Mouse (Mus musculus): Measurements from ENCODE around the gene Srsf9. TPM values are rescaled to one million over a fixed set of nuclear protein-coding genes. Genes with fewer than 3 reads are reported as not detected.
A peak's percentile ranks its signal among the peaks of the same experiment; 100 is the strongest.
"Not testable (repeated sequence)": the region's sequence is repeated elsewhere in the genome, so short reads cannot be mapped to it uniquely, and the experiment has no call there.

Gene Srsf9
- polyA plus RNA-seq, 1 experiment, result 67.6 TPM

DNA sequence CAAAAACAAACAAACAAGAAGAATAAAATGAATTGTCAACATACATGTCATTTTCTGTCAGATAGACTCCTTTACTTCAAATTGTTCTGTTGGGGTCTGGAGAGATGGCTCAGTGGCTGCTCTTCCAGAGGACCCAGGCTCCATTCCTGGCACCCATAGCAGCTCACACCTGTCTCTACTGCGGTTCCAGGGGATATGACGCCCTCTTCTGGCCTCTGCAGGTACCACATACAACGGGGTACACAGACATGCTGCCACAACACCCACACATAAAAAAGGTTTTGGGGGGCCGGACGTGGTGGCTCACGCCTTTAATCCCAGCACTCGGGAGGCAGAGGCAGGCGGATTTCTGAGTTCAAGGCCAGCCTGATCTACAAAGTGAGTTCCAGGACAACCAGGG lies 32.8 kb upstream of the Srsf9 start:
- no peak for TF ChIP-seq POLR2A (IDR thresholded peaks at IDR 0.05; ENCODE audit: control insufficient read depth, extremely low read depth, insufficient read depth, low read length, poor library complexity)
- no peak for TF ChIP-seq CTCF (IDR thresholded peaks at IDR 0.05; ENCODE audit: borderline replicate concordance, control insufficient read depth, extremely low read depth, insufficient read depth, low read length, poor library complexity)
- H3K27ac ChIP-seq (ENCODE audit: control insufficient read depth, insufficient read depth, low read length), result no peak overlapping the region
- peaks cover 30% of the 10 kb centered on the region for H3K36me3 ChIP-seq (ENCODE audit: control insufficient read depth, insufficient read depth, low read length)
- peaks cover 2% of the 10 kb centered on the region for H3K4me1 ChIP-seq (replicated peaks; ENCODE audit: control insufficient read depth, insufficient read depth, low read length)
- WGBS, result 95% methylated on average over 8 of the region's 8 CpGs
- no peak for DNase-seq
- H3K27me3 ChIP-seq (ENCODE audit: control insufficient read depth, insufficient read depth, low read length), result no peaks in the 10 kb centered on the region
- no peak overlapping the region for H3K4me3 ChIP-seq (ENCODE audit: control insufficient read depth, insufficient read depth, low read length)

DNA sequence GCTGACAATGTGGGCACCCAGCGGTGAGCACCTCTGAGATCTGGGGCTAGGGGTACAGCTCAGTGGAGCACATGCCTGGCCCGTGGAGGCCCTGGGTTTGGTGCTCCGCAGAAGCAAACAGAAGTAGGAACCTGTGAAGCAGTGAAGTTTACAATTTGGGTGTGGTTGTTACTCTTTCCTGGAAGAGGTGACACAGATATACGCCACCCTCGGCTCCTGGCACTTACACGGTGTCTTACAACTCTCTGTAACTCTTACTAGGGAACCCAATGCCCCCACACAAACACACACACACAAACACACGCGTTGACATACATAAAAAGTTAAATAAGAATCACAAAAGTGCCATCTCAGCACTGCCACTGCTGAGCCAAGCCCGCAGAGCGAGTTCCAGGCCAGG lies 30.6 kb upstream of the Srsf9 start:
- WGBS, result 94% methylated on average over 10 of the region's 10 CpGs
- H3K36me3 ChIP-seq (ENCODE audit: control insufficient read depth, insufficient read depth, low read length), result peaks cover 23% of the 10 kb centered on the region
- peaks cover 10% of the 10 kb centered on the region for H3K4me1 ChIP-seq (replicated peaks; ENCODE audit: control insufficient read depth, insufficient read depth, low read length)
- no peak for DNase-seq
- TF ChIP-seq POLR2A (IDR thresholded peaks at IDR 0.05; ENCODE audit: control insufficient read depth, extremely low read depth, insufficient read depth, low read length, poor library complexity) (no peak), CTCF (IDR thresholded peaks at IDR 0.05; ENCODE audit: borderline replicate concordance, control insufficient read depth, extremely low read depth, insufficient read depth, low read length, poor library complexity) (no peak)
- H3K27me3 ChIP-seq (ENCODE audit: control insufficient read depth, insufficient read depth, low read length), result no peaks in the 10 kb centered on the region
- H3K4me3 ChIP-seq (ENCODE audit: control insufficient read depth, insufficient read depth, low read length), result no peak overlapping the region
- H3K27ac ChIP-seq (ENCODE audit: control insufficient read depth, insufficient read depth, low read length), result no peak overlapping the region

DNA sequence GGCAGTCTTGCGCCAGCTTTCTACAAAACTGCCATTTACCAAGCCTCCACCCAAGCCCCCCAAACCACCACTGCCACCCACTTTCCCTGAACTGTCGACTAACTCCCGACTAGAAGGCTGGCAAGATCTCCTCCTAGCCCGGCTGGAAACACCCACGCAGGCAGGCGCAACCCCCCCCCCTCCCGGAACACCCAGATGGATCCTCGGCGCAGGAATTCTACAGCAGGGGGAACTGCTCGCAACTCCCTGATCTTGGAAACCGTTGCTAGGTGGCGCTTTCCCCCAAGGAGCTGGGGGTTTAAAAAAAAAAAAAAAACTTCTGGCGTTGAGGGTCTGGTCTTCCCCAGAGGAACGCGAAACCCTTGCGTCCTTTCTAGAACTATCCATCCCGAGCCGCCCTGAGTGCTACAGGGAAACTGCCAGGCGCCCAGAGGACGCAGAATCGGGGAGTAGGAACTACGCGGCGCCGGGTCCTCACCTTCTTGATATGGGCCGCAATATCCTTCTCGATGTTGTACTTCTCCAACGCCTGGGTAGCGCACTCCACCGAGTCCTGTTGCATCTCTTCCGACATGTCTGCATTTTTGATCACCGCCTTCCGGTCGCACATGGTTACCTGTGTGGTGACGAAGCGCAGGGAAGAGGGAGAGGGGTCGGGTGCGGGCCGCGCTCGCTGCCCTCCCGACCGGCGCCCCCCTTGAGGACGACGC lies 26.8 kb upstream of the Srsf9 start:
- no peak for TF ChIP-seq POLR2A (IDR thresholded peaks at IDR 0.05; ENCODE audit: control insufficient read depth, extremely low read depth, insufficient read depth, low read length, poor library complexity)
- peak; percentile 16 for DNase-seq
- H3K4me1 ChIP-seq (replicated peaks; ENCODE audit: control insufficient read depth, insufficient read depth, low read length), result peaks cover 14% of the 10 kb centered on the region

DNA sequence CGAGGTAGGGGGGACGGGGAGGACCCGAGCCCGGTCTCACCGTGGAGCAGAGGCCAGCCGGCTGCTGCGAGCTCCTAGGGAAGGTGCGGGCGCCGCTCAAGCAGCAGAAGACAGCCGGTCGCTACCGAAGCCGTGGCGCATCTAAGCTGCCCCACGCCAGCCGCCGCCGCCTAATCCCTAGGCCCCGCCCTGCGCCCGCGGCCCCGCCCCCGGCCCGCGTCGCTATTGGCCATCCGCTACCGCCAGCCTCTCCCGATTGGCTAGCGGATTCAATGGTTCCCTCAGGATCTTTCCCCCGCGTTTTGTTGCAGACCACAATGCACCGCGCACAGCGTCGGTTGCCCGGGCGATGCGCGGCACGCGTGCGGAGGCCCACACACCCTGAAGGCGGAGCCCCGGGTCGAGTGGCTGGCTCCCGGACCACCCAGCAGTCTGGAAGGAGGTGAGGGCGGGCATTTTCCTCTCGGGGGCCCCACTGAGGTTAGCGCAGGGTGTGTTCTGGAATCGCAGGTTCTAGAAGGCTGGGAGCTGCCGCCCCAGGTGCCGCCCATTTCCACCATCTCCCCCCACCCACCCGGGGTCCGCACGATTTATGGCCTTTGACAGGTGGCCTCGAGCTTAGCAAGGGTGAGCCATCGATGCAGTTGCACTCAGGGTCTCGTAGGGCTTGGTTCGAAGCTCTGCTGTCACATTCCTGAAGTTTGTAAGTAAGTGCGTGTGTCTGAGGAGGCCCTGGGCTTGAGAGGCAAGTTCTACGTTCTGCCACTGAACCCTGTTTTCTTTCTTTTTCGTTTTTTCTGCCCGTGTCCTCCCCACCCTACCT lies 26.0 kb upstream of the Srsf9 start, which contains the start of gene Dynll1:
Dynll1 (minus strand) TSS at position 208 of the 823 bp plus-strand sequence.
- Histone ChIP-seq H3K27ac (ENCODE audit: control insufficient read depth, insufficient read depth, low read length) (peak within 1 kb of the TSS; percentile 62), H3K36me3 (ENCODE audit: control insufficient read depth, insufficient read depth, low read length) (peaks cover 20% of the 10 kb centered on the region), H3K4me3 (ENCODE audit: control insufficient read depth, insufficient read depth, low read length) (peak within 1 kb of the TSS; percentile 69), H3K27me3 (ENCODE audit: control insufficient read depth, insufficient read depth, low read length) (no peaks in the 10 kb centered on the region), H3K4me1 (replicated peaks; ENCODE audit: control insufficient read depth, insufficient read depth, low read length) (peaks cover 14% of the 10 kb centered on the region)
- TF ChIP-seq POLR2A (IDR thresholded peaks at IDR 0.05; ENCODE audit: control insufficient read depth, extremely low read depth, insufficient read depth, low read length, poor library complexity) (peak; percentile 89), CTCF (IDR thresholded peaks at IDR 0.05; ENCODE audit: borderline replicate concordance, control insufficient read depth, extremely low read depth, insufficient read depth, low read length, poor library complexity) (peak; percentile 52; the same call in 1 of the 2 replicates)
- DNase-seq, result peak; percentile 99
- WGBS, result under 1% methylated on average over 65 of the region's 66 CpGs

More for the DNA sequence above, 26.8 kb upstream of the Srsf9 start:
- H3K36me3 ChIP-seq (ENCODE audit: control insufficient read depth, insufficient read depth, low read length), result peaks cover 23% of the 10 kb centered on the region
- H3K27ac ChIP-seq (ENCODE audit: control insufficient read depth, insufficient read depth, low read length), result peak overlapping the region; percentile 62
- H3K4me3 ChIP-seq (ENCODE audit: control insufficient read depth, insufficient read depth, low read length), result peak overlapping the region; percentile 69
- WGBS, result under 1% methylated on average over 46 of the region's 46 CpGs
- H3K27me3 ChIP-seq (ENCODE audit: control insufficient read depth, insufficient read depth, low read length), result no peaks in the 10 kb centered on the region

DNA sequence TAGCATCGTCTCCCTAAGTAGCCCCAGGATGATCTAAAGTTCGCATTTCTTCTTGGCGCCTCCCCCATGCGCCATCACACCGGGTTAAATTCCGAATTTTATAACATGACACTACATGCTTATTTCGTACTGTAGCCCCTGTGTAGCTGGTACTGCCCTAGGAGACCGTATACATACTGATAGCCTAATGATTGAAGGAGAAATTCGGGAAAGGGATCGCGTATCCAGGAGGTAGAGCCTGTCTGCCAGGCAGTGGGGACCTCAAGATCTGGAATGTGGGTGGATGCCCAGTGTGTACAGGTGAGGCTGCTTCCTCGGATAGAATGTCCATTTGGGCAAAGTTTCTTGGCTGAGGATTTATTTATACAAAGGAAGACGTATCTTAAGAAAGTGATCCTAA lies 25.4 kb upstream of the Srsf9 start:
- no peaks in the 10 kb centered on the region for H3K27me3 ChIP-seq (ENCODE audit: control insufficient read depth, insufficient read depth, low read length)
- peak overlapping the region; percentile 2; the same call in 1 of the 2 replicates for H3K27ac ChIP-seq (ENCODE audit: control insufficient read depth, insufficient read depth, low read length)
- DNase-seq, result no peak
- H3K4me3 ChIP-seq (ENCODE audit: control insufficient read depth, insufficient read depth, low read length), result peak overlapping the region; percentile 58
- 35% methylated on average over 13 of the region's 13 CpGs for WGBS
- H3K36me3 ChIP-seq (ENCODE audit: control insufficient read depth, insufficient read depth, low read length), result peaks cover 13% of the 10 kb centered on the region
- TF ChIP-seq CTCF (IDR thresholded peaks at IDR 0.05; ENCODE audit: borderline replicate concordance, control insufficient read depth, extremely low read depth, insufficient read depth, low read length, poor library complexity) (no peak), POLR2A (IDR thresholded peaks at IDR 0.05; ENCODE audit: control insufficient read depth, extremely low read depth, insufficient read depth, low read length, poor library complexity) (no peak)
- H3K4me1 ChIP-seq (replicated peaks; ENCODE audit: control insufficient read depth, insufficient read depth, low read length), result peaks cover 14% of the 10 kb centered on the region

DNA sequence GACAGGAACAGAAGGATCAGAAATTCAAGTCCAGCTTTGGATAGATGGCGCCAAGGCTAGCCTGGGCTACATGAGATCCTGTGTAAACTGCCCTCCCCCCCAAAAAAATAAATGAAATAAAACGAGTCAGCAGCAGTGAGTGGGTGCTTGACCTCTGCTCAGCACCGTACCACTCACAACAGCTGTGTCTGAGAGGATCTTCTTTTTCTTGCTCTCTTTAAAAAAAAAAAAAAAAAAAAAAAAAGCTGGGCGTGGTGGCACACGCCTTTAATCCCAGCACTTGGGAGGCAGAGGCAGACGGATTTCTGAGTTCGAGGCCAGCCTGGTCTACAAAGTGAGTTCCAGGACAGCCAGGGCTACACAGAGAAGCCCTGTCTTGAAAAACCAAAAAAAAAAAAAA lies 24.8 kb upstream of the Srsf9 start:
- not testable (repeated sequence) for H3K4me3 ChIP-seq (ENCODE audit: control insufficient read depth, insufficient read depth, low read length); H3K27ac ChIP-seq (ENCODE audit: control insufficient read depth, insufficient read depth, low read length); H3K27me3 ChIP-seq (ENCODE audit: control insufficient read depth, insufficient read depth, low read length); DNase-seq
- 91% methylated on average over 7 of the region's 7 CpGs for WGBS
- H3K36me3 ChIP-seq (ENCODE audit: control insufficient read depth, insufficient read depth, low read length), result peaks cover 13% of the 10 kb centered on the region
- peaks cover 14% of the 10 kb centered on the region for H3K4me1 ChIP-seq (replicated peaks; ENCODE audit: control insufficient read depth, insufficient read depth, low read length)
